Mouse (Mus musculus) activated CD4-positive, CD25-positive, alpha-beta regulatory T cell, adult 4 months (primary cell): Measurements from ENCODE around the gene Cdk14. TPM values are rescaled to one million over a fixed set of nuclear protein-coding genes. Genes with fewer than 3 reads are reported as not detected.

Experiments used
- ATAC-seq: one replicate; pipeline ENCODE4 v1.8.0; 2017
- polyA plus RNA-seq, 2 experiments: library from polyadenylated mRNA; unstranded; fragments of 100-300 nt; shearing (Covaris generic); gene quantifications; one replicate each; pipeline ENCODE4 v1.2.1; 2017

Gene Cdk14
- polyA plus RNA-seq, 2 experiments from 2014 or later, result 0.60 TPM; not detected in 1

DNA sequence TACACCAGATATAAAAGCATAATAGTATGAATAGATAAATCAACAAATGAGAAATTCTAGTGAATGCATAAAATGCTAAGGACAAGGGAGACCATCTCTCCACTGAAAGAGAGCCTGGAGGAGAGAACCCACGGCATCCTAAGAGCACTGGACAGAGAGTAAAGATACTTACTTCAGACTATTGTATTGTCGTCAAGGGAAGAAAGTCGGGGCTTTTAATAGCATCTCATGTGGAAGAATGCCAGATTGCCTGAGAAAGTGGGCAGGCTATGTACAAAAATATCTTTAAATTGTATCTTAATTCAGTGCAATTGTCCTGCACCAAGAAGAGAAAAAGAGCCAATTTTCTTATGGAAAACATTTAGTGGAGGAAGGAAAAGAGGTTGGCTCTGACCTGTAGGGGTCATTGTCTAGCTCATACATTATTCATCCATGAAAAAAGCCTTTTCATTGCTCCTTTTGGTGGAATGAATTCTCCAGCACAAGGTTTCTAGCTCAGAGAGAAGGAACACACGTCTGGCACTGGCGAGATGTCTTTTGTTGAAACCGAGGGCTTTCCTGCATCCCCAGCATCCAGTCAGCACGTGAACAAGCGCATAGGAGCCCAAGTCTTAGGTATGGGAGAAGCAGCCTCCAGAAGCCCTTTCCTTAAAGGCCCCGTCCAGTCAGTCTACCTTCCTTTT is 646.9 kb downstream of the Cdk14 start:
- ATAC-seq, result no peak

GRCm38 (mm10) chr5:4770609-4771008 is 649.5 kb downstream of the Cdk14 start:
- no peak for ATAC-seq

GRCm38 (mm10) chr5:4767896-4768295 is 652.2 kb downstream of the Cdk14 start:
- no peak for ATAC-seq

- ATAC-seq, result no peak
Observed at GRCm38 (mm10) chr5:4766719-4767118, 653.4 kb downstream of the Cdk14 start.

DNA sequence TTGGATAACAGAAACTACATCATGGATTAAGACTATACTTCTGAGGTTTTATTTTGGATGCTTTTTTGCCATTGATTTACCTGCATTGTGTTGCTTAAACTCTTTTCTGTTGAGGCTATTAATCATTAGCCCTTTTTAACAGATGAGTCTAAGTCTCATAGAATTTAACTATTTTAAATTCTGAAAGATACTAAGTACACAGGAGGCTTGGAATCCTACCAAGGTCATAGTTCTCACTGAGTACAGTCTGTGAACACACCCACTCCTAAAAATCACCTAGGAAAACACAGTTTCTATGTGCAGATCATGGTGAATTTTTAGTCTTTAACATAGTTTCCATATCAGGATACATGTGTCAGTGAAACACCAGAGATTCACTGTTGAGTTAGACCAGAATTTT is 658.2 kb downstream of the Cdk14 start:
- ATAC-seq, result no peak

GRCm38 (mm10) chr5:4758331-4759080 is 661.6 kb downstream of the Cdk14 start:
- no peak for ATAC-seq

GRCm38 (mm10) chr5:4757902-4758301 is 662.2 kb downstream of the Cdk14 start, which contains the start of gene Fzd1:
TSS of gene Fzd1 (minus strand) at chr5:4758035.
- no peak for ATAC-seq

- ATAC-seq, result no peak
Observed at GRCm38 (mm10) chr5:4756871-4757711, 663.0 kb downstream of the Cdk14 start.

DNA sequence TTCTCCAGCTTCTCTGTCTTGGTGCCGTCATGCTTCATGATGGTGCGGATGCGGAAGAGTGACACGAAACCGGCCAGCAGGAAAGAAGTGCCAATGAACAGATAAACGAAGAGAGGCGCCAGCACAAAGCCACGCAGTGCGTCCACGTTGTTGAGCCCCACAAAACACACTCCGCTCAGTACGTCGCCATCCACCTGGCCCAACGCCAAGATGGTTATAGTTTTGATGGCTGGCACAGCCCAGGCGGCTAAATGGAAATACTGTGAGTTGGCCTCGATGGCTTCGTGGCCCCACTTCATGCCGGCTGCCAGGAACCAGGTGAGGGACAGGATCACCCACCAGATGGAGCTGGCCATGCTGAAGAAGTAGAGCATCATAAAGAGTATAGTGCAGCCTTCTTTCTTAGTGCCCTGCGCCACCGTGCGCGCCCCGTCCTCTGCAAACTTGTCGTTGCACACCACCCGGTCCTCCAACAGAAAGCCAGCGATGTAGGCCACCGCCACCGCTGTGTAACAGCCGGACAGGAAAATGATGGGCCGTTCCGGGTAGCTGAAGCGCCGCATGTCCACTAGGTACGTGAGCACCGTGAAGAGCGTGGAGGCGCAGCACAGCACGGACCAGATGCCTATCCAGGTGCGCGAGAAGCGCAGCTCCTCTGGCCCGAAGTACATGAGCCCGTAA is 664.0 kb downstream of the Cdk14 start:
- no peak for ATAC-seq

GRCm38 (mm10) chr5:4755326-4755725 is 664.8 kb downstream of the Cdk14 start:
- no peak for ATAC-seq

DNA sequence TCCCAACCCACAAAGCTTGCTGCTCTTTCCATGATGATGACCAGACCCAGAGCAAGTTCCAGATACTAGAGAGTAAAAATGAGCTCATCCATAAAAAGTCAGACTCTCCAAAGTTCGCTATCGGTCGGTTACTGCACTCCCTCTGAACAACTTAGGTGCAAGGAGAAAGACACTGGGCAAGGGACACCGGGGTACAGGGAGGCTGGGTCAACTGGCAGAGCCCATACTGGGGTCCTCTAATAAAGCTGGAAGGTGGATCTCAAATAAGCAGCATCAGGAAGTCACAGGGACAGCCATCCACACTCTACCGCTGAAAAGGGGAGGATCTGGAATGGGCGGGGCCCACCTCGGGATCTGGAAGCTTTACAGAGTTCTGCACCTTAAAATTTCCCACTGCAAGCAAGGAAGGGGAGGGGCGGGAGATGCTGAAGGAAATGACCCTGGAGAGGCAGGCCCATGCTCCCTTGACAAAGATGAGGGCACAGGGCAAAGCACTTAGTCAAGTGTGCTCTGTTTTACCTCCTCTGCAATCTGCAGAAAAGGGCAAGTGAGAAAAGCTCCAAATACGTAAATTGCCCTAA is 665.3 kb downstream of the Cdk14 start:
- ATAC-seq, result no peak

Other genes with a start within 250 kb of the Cdk14 start
- under 1 TPM in 1 of 2 experiments, not detected in 1; 0.77 TPM for gene 1700015F17Rik, start 58.8 kb upstream of the Cdk14 start, polyA plus RNA-seq
- gene Cldn12, start 94.6 kb upstream of the Cdk14 start, polyA plus RNA-seq, result 1 to 10 TPM; 2.7 to 4.5 TPM
- gene Gtpbp10, start 139.2 kb upstream of the Cdk14 start, polyA plus RNA-seq, result 10 to 100 TPM; 14.6 to 17.4 TPM
- gene Gm8773, start 153.5 kb upstream of the Cdk14 start, polyA plus RNA-seq, result not detected
- not detected for gene Cfap69, start 243.9 kb upstream of the Cdk14 start, polyA plus RNA-seq